Mouse (Mus musculus): ENCODE data around the gene Olfr575. TPM values are rescaled to one million over a fixed set of nuclear protein-coding genes. Genes with fewer than 3 reads are reported as not detected.

Olfr575 gene
- not detected in 2 replicates for polyA plus RNA-seq (2014; fragmentation: Nextera tagmentation; extraction: Ambion mirVana)

GRCm38 (mm10) chr7:102958593-102958992, at the start of gene Olfr575:
Gene Olfr575 (minus strand): TSS chr7:102958775.
- H3K27ac ChIP-seq (ENCODE audit: low read depth) = no peak within 1 kb of the TSS
- DNase-seq (ENCODE audit: low spot score) (no peak), ATAC-seq (replicated peaks; ENCODE audit: low FRiP score, low TSS enrichment, low read depth) (no peak)
- no peak within 1 kb of the TSS for H3K9ac ChIP-seq (ENCODE audit: low read length)
- H3K4me1 ChIP-seq (replicated peaks; ENCODE audit: control insufficient read depth, insufficient read depth, low read length) = no peaks in the 10 kb centered on the region
- WGBS = 47% methylated on average over 1 of the region's 1 CpGs
- H3K4me3 ChIP-seq (ENCODE audit: low read depth, low read length) = no peak within 1 kb of the TSS
- no peak within 1 kb of the TSS for H3K4me2 ChIP-seq (ENCODE audit: low read length)
- H3K36me3 ChIP-seq (ENCODE audit: control insufficient read depth, insufficient read depth, low read length) = no peaks in the 10 kb centered on the region
- no peaks in the 10 kb centered on the region for H3K27me3 ChIP-seq (replicated peaks; ENCODE audit: control insufficient read depth, insufficient read depth, low read length)
- no peaks in the 10 kb centered on the region for H3K9me3 ChIP-seq (ENCODE audit: control insufficient read depth, low read length)

- Histone ChIP-seq H3K27ac (ENCODE audit: low read depth) (no peak within 1 kb of the TSS), H3K4me2 (ENCODE audit: low read length) (no peak within 1 kb of the TSS), H3K4me3 (ENCODE audit: low read depth, low read length) (no peak within 1 kb of the TSS), H3K9me3 (ENCODE audit: control insufficient read depth, low read length) (no peaks in the 10 kb centered on the region), H3K9ac (ENCODE audit: low read length) (no peak within 1 kb of the TSS), H3K36me3 (ENCODE audit: control insufficient read depth, insufficient read depth, low read length) (no peaks in the 10 kb centered on the region), H3K4me1 (replicated peaks; ENCODE audit: control insufficient read depth, insufficient read depth, low read length) (no peaks in the 10 kb centered on the region), H3K27me3 (replicated peaks; ENCODE audit: control insufficient read depth, insufficient read depth, low read length) (no peaks in the 10 kb centered on the region)
- WGBS = 58% methylated on average over 3 of the region's 3 CpGs
- DNase-seq (ENCODE audit: low spot score) (no peak), ATAC-seq (replicated peaks; ENCODE audit: low FRiP score, low TSS enrichment, low read depth) (no peak)
Observed at GRCm38 (mm10) chr7:102989224-102989623, 30.6 kb upstream of the Olfr575 start, which contains the start of gene Olfr578. Gene Olfr578 (minus strand): TSS chr7:102989324.

GRCm38 (mm10) chr7:102975843-102976242, 17.3 kb upstream of the Olfr575 start, which contains the start of gene Olfr577:
Gene Olfr577 (minus strand): TSS chr7:102975943.
- no peak for ATAC-seq (replicated peaks; ENCODE audit: low FRiP score, low TSS enrichment, low read depth)
- Histone ChIP-seq H3K4me2 (ENCODE audit: low read length) (no peak within 1 kb of the TSS), H3K36me3 (ENCODE audit: control insufficient read depth, insufficient read depth, low read length) (no peaks in the 10 kb centered on the region), H3K4me3 (ENCODE audit: low read depth, low read length) (no peak within 1 kb of the TSS), H3K27ac (ENCODE audit: low read depth) (no peak within 1 kb of the TSS), H3K9me3 (ENCODE audit: control insufficient read depth, low read length) (no peaks in the 10 kb centered on the region), H3K9ac (ENCODE audit: low read length) (no peak within 1 kb of the TSS), H3K4me1 (replicated peaks; ENCODE audit: control insufficient read depth, insufficient read depth, low read length) (no peaks in the 10 kb centered on the region), H3K27me3 (replicated peaks; ENCODE audit: control insufficient read depth, insufficient read depth, low read length) (no peaks in the 10 kb centered on the region)
- WGBS = 88% methylated on average over 2 of the region's 2 CpGs
- no peak for DNase-seq (ENCODE audit: low spot score)

- Histone ChIP-seq H3K4me2 (ENCODE audit: low read length) (no peak overlapping the region), H3K9me3 (ENCODE audit: control insufficient read depth, low read length) (no peaks in the 10 kb centered on the region), H3K9ac (ENCODE audit: low read length) (no peak overlapping the region), H3K4me1 (replicated peaks; ENCODE audit: control insufficient read depth, insufficient read depth, low read length) (no peaks in the 10 kb centered on the region), H3K36me3 (ENCODE audit: control insufficient read depth, insufficient read depth, low read length) (no peaks in the 10 kb centered on the region), H3K27ac (ENCODE audit: low read depth) (no peak overlapping the region), H3K4me3 (ENCODE audit: low read depth, low read length) (no peak overlapping the region), H3K27me3 (replicated peaks; ENCODE audit: control insufficient read depth, insufficient read depth, low read length) (no peaks in the 10 kb centered on the region)
- 57% methylated on average over 1 of the region's 1 CpGs for WGBS
- ATAC-seq (replicated peaks; ENCODE audit: low FRiP score, low TSS enrichment, low read depth) (no peak), DNase-seq (ENCODE audit: low spot score) (no peak)
Observed at GRCm38 (mm10) chr7:102974399-102974798, 15.8 kb upstream of the Olfr575 start.

GRCm38 (mm10) chr7:102962360-102962759, 3.8 kb upstream of the Olfr575 start, which contains the start of gene Olfr576:
Gene Olfr576 (plus strand): TSS chr7:102962660.
- H3K9me3 ChIP-seq (ENCODE audit: control insufficient read depth, low read length) = no peaks in the 10 kb centered on the region
- H3K4me2 ChIP-seq (ENCODE audit: low read length) = no peak within 1 kb of the TSS
- ATAC-seq (replicated peaks; ENCODE audit: low FRiP score, low TSS enrichment, low read depth) (no peak), DNase-seq (ENCODE audit: low spot score) (no peak)
- no peak within 1 kb of the TSS for H3K27ac ChIP-seq (ENCODE audit: low read depth)
- no peaks in the 10 kb centered on the region for H3K27me3 ChIP-seq (replicated peaks; ENCODE audit: control insufficient read depth, insufficient read depth, low read length)
- H3K9ac ChIP-seq (ENCODE audit: low read length) = no peak within 1 kb of the TSS
- H3K4me1 ChIP-seq (replicated peaks; ENCODE audit: control insufficient read depth, insufficient read depth, low read length) = no peaks in the 10 kb centered on the region
- no peak within 1 kb of the TSS for H3K4me3 ChIP-seq (ENCODE audit: low read depth, low read length)
- WGBS = 25% methylated on average over 2 of the region's 2 CpGs
- no peaks in the 10 kb centered on the region for H3K36me3 ChIP-seq (ENCODE audit: control insufficient read depth, insufficient read depth, low read length)

- H3K27me3 ChIP-seq (replicated peaks; ENCODE audit: control insufficient read depth, insufficient read depth, low read length) = no peaks in the 10 kb centered on the region
- H3K27ac ChIP-seq (ENCODE audit: low read depth) = no peak overlapping the region
- H3K4me3 ChIP-seq (ENCODE audit: low read depth, low read length) = no peak overlapping the region
- WGBS = 57% methylated on average over 3 of the region's 3 CpGs
- H3K4me1 ChIP-seq (replicated peaks; ENCODE audit: control insufficient read depth, insufficient read depth, low read length) = no peaks in the 10 kb centered on the region
- H3K9me3 ChIP-seq (ENCODE audit: control insufficient read depth, low read length) = no peaks in the 10 kb centered on the region
- no peaks in the 10 kb centered on the region for H3K36me3 ChIP-seq (ENCODE audit: control insufficient read depth, insufficient read depth, low read length)
- ATAC-seq (replicated peaks; ENCODE audit: low FRiP score, low TSS enrichment, low read depth) (no peak), DNase-seq (ENCODE audit: low spot score) (no peak)
- H3K9ac ChIP-seq (ENCODE audit: low read length) = no peak overlapping the region
- no peak overlapping the region for H3K4me2 ChIP-seq (ENCODE audit: low read length)
Observed at GRCm38 (mm10) chr7:102958137-102958536, 438 bp downstream of the Olfr575 start.

GRCm38 (mm10) chr7:102950732-102951131, 7.8 kb downstream of the Olfr575 start:
- Histone ChIP-seq H3K9me3 (ENCODE audit: control insufficient read depth, low read length) (no peaks in the 10 kb centered on the region), H3K27me3 (replicated peaks; ENCODE audit: control insufficient read depth, insufficient read depth, low read length) (no peaks in the 10 kb centered on the region), H3K4me3 (ENCODE audit: low read depth, low read length) (no peak overlapping the region), H3K4me2 (ENCODE audit: low read length) (no peak overlapping the region), H3K27ac (ENCODE audit: low read depth) (no peak overlapping the region), H3K36me3 (ENCODE audit: control insufficient read depth, insufficient read depth, low read length) (no peaks in the 10 kb centered on the region), H3K4me1 (replicated peaks; ENCODE audit: control insufficient read depth, insufficient read depth, low read length) (no peaks in the 10 kb centered on the region), H3K9ac (ENCODE audit: low read length) (no peak overlapping the region)
- no peak for DNase-seq (ENCODE audit: low spot score)
- WGBS = 63% methylated on average over 1 of the region's 1 CpGs
- no peak for ATAC-seq (replicated peaks; ENCODE audit: low FRiP score, low TSS enrichment, low read depth)

- 92% methylated on average over 1 of the region's 1 CpGs for WGBS
- Histone ChIP-seq H3K27ac (ENCODE audit: low read depth) (no peak within 1 kb of the TSS), H3K4me3 (ENCODE audit: low read depth, low read length) (no peak within 1 kb of the TSS), H3K4me1 (replicated peaks; ENCODE audit: control insufficient read depth, insufficient read depth, low read length) (no peaks in the 10 kb centered on the region), H3K4me2 (ENCODE audit: low read length) (no peak within 1 kb of the TSS), H3K9me3 (ENCODE audit: control insufficient read depth, low read length) (no peaks in the 10 kb centered on the region), H3K27me3 (replicated peaks; ENCODE audit: control insufficient read depth, insufficient read depth, low read length) (no peaks in the 10 kb centered on the region), H3K9ac (ENCODE audit: low read length) (no peak within 1 kb of the TSS), H3K36me3 (ENCODE audit: control insufficient read depth, insufficient read depth, low read length) (no peaks in the 10 kb centered on the region)
- ATAC-seq (replicated peaks; ENCODE audit: low FRiP score, low TSS enrichment, low read depth) (no peak), DNase-seq (ENCODE audit: low spot score) (no peak)
Observed at GRCm38 (mm10) chr7:102948167-102948566, 10.4 kb downstream of the Olfr575 start, which contains the start of gene Olfr574. Gene Olfr574 (plus strand): TSS chr7:102948467.

- DNase-seq (ENCODE audit: low spot score) (no peak), ATAC-seq (replicated peaks; ENCODE audit: low FRiP score, low TSS enrichment, low read depth) (no peak)
- 90% methylated on average over 1 of the region's 1 CpGs for WGBS
- H3K27me3 ChIP-seq (replicated peaks; ENCODE audit: control insufficient read depth, insufficient read depth, low read length) = no peaks in the 10 kb centered on the region
- no peak overlapping the region for H3K4me3 ChIP-seq (ENCODE audit: low read depth, low read length)
- H3K36me3 ChIP-seq (ENCODE audit: control insufficient read depth, insufficient read depth, low read length) = no peaks in the 10 kb centered on the region
- no peak overlapping the region for H3K4me2 ChIP-seq (ENCODE audit: low read length)
- H3K9me3 ChIP-seq (ENCODE audit: control insufficient read depth, low read length) = no peaks in the 10 kb centered on the region
- no peak overlapping the region for H3K9ac ChIP-seq (ENCODE audit: low read length)
- no peak overlapping the region for H3K27ac ChIP-seq (ENCODE audit: low read depth)
- H3K4me1 ChIP-seq (replicated peaks; ENCODE audit: control insufficient read depth, insufficient read depth, low read length) = no peaks in the 10 kb centered on the region
Observed at GRCm38 (mm10) chr7:102943417-102943816, 15.2 kb downstream of the Olfr575 start.

Data from intestine, embryonic 14.5 days (tissue).